25 mouse cellular contexts compared by ENCODE assay signal in genomic region chr4:102177258-102177657, GRCm38 (mm10).
DNase-seq lines count a peak whose midpoint lies in the region; ATAC-seq and TF ChIP-seq lines count a peak whose summit lies in the region.
"Had no signal": no experiment of that assay in that cellular context is flagged by ENCODE, and none has a peak within 500 bp of the region (broad histone marks: within the 10 kb centered on the region; RNA-seq: fewer than 3 reads in every experiment).

No protein-coding gene starts in this region.

- no peaks in the 10 kb centered on the region for H3K9me3 ChIP-seq in heart, embryonic 12.5 days (replicated peaks)
- H3K9me3 ChIP-seq in heart, postnatal 0 days (replicated peaks; ENCODE audit: control insufficient read depth, low read length): no peaks in the 10 kb centered on the region
- H3K9me3 ChIP-seq: embryonic facial prominence, embryonic 10.5 days; embryonic facial prominence, embryonic 13.5 days; forebrain, embryonic 12.5 days; forebrain, embryonic 15.5 days; hindbrain, embryonic 10.5 days; hindbrain, embryonic 13.5 days; intestine, embryonic 15.5 days had no signal

- DNase-seq in heart, adult 2 months: no peak
- DNase-seq in heart, postnatal 0 days (ENCODE audit: low spot score): peak; percentile 39
- DNase-seq in heart, postnatal 10 days: no peak
- DNase-seq in CD4-positive helper T cell, adult 2 months (ENCODE audit: low read depth, low spot score): peak; percentile 1
- DNase-seq: adrenal gland, adult 8-10 months; adrenal gland, postnatal 25 days; cerebellum, adult 11-12 months; cerebellum, adult 8-10 months; cerebellum, postnatal 10 days; cerebellum, postnatal 36 days; embryo, embryonic 11 days; gastrocnemius, postnatal 25 days; kidney, adult 11 months had no signal

- H3K27me3 ChIP-seq in heart, embryonic 12.5 days (replicated peaks): no peaks in the 10 kb centered on the region
- H3K27me3 ChIP-seq in heart, adult 2 months (ENCODE audit: control insufficient read depth, insufficient read depth, low read length): no peaks in the 10 kb centered on the region
- H3K27me3 ChIP-seq in heart, postnatal 0 days (ENCODE audit: control insufficient read depth, insufficient read depth, low read length): no peaks in the 10 kb centered on the region
- H3K27me3 ChIP-seq: embryonic facial prominence, embryonic 13.5 days; forebrain, embryonic 12.5 days; forebrain, embryonic 15.5 days; hindbrain, embryonic 13.5 days; intestine, embryonic 15.5 days had no signal

- H3K4me2 ChIP-seq in heart, embryonic 12.5 days: no peak overlapping the region
- no peak overlapping the region for H3K4me2 ChIP-seq in heart, postnatal 0 days (ENCODE audit: low read depth, low read length)
- H3K4me2 ChIP-seq: embryonic facial prominence, embryonic 13.5 days; forebrain, embryonic 12.5 days; forebrain, embryonic 15.5 days; hindbrain, embryonic 13.5 days; intestine, embryonic 15.5 days had no signal

- no peaks in the 10 kb centered on the region for H3K36me3 ChIP-seq in heart, embryonic 12.5 days
- no peaks in the 10 kb centered on the region for H3K36me3 ChIP-seq in heart, adult 2 months (ENCODE audit: control insufficient read depth, insufficient read depth, low read length)
- H3K36me3 ChIP-seq in heart, postnatal 0 days (replicated peaks; ENCODE audit: control insufficient read depth, insufficient read depth, low read length): no peaks in the 10 kb centered on the region
- H3K36me3 ChIP-seq: embryonic facial prominence, embryonic 10.5 days; embryonic facial prominence, embryonic 13.5 days; forebrain, embryonic 12.5 days; forebrain, embryonic 15.5 days; hindbrain, embryonic 10.5 days; hindbrain, embryonic 13.5 days; intestine, embryonic 15.5 days had no signal

- no peak for TF ChIP-seq CTCF in heart, adult 2 months (IDR thresholded peaks at IDR 0.05)
- no peak for TF ChIP-seq CTCF in heart, postnatal 0 days (IDR thresholded peaks at IDR 0.05; ENCODE audit: low read depth)

- intact Hi-C loops in heart, adult 2 months (cut with DNase I): no loop called here
- intact Hi-C loops in heart, postnatal 10 days (cut with DNase I): no loop called here

- 37% methylated on average over 5 of the region's 5 CpGs for WGBS in heart, embryonic 12.5 days
- 62% methylated on average over 5 of the region's 5 CpGs for WGBS in heart, adult 2 months
- 37% methylated on average over 5 of the region's 5 CpGs for WGBS in heart, postnatal 0 days

- ATAC-seq in heart, embryonic 12.5 days (ENCODE audit: insufficient number of reproducible peaks, low FRiP score): peak; percentile 39; the same call in 1 of the 2 replicates
- no peak for ATAC-seq in heart, postnatal 0 days (ENCODE audit: insufficient read depth, low read depth)
- no peak for ATAC-seq in megakaryocyte-erythroid progenitor cell, adult 5-6 weeks (replicated peaks; ENCODE audit: low FRiP score, low TSS enrichment, poor library complexity, severe bottlenecking)
- ATAC-seq: activated CD4-positive, CD25-positive, alpha-beta regulatory T cell, adult 4 months; forebrain, embryonic 15.5 days; hindbrain, embryonic 16.5 days; intestine, embryonic 15.5 days had no signal

- peak overlapping the region; percentile 25 for H3K27ac ChIP-seq in heart, embryonic 12.5 days (ENCODE audit: poor library complexity, severe bottlenecking)
- H3K27ac ChIP-seq in heart, adult 2 months: no peak overlapping the region
- no peak overlapping the region for H3K27ac ChIP-seq in heart, postnatal 0 days (ENCODE audit: low read depth)
- H3K27ac ChIP-seq: embryonic facial prominence, embryonic 10.5 days; embryonic facial prominence, embryonic 13.5 days; forebrain, embryonic 12.5 days; forebrain, embryonic 15.5 days; hindbrain, embryonic 10.5 days; hindbrain, embryonic 13.5 days; intestine, embryonic 15.5 days had no signal

- no peak for TF ChIP-seq POLR2A in heart, adult 2 months (IDR thresholded peaks at IDR 0.05; ENCODE audit: insufficient read depth, low read depth, low read length)

- H3K9ac ChIP-seq in heart, embryonic 12.5 days: no peak overlapping the region
- no peak overlapping the region for H3K9ac ChIP-seq in heart, adult 2 months (ENCODE audit: low read depth, low read length)
- no peak overlapping the region for H3K9ac ChIP-seq in heart, postnatal 0 days (replicated peaks; ENCODE audit: low read depth, low read length)
- H3K9ac ChIP-seq: embryonic facial prominence, embryonic 13.5 days; forebrain, embryonic 12.5 days; forebrain, embryonic 15.5 days; hindbrain, embryonic 13.5 days; intestine, embryonic 15.5 days had no signal

- H3K79me2 ChIP-seq in heart, adult 2 months (replicated peaks; ENCODE audit: control insufficient read depth, insufficient read depth, low read length): no peaks in the 10 kb centered on the region

- no peak for TF ChIP-seq EP300 in heart, adult 2 months (IDR thresholded peaks at IDR 0.05; ENCODE audit: insufficient read depth, low read depth, low read length)
- TF ChIP-seq EP300 in heart, postnatal 0 days (IDR thresholded peaks at IDR 0.05; ENCODE audit: low read depth): no peak

- peaks cover 18% of the 10 kb centered on the region for H3K4me1 ChIP-seq in heart, embryonic 12.5 days (replicated peaks)
- H3K4me1 ChIP-seq in heart, adult 2 months (ENCODE audit: control insufficient read depth, insufficient read depth, low read length): no peaks in the 10 kb centered on the region
- H3K4me1 ChIP-seq in heart, postnatal 0 days (ENCODE audit: control insufficient read depth, insufficient read depth): peaks cover 8% of the 10 kb centered on the region; the same call in 1 of the 2 replicates
- H3K4me1 ChIP-seq: embryonic facial prominence, embryonic 10.5 days; embryonic facial prominence, embryonic 13.5 days; forebrain, embryonic 12.5 days; forebrain, embryonic 15.5 days; intestine, embryonic 15.5 days had no signal

- H3K4me3 ChIP-seq in heart, embryonic 12.5 days: no peak overlapping the region
- no peak overlapping the region for H3K4me3 ChIP-seq in heart, adult 2 months
- no peak overlapping the region for H3K4me3 ChIP-seq in heart, postnatal 0 days (ENCODE audit: low read depth, low read length)
- H3K4me3 ChIP-seq: embryonic facial prominence, embryonic 10.5 days; embryonic facial prominence, embryonic 13.5 days; erythroblast, embryonic 14.5 days; forebrain, embryonic 12.5 days; forebrain, embryonic 15.5 days; hindbrain, embryonic 10.5 days; hindbrain, embryonic 13.5 days; intestine, embryonic 15.5 days had no signal

Comparison
In these comparisons a context has a peak if more than half of its experiments do, and no peak if none do; other contexts are left out.
1. DNase-seq: peak in heart, postnatal 0 days (single experiment) and CD4-positive helper T cell, adult 2 months (single experiment); none in heart, adult 2 months (0 of 2) and heart, postnatal 10 days (0 of 2).